Mouse (Mus musculus) embryo, embryonic 11 days (tissue): ENCODE data around the gene Csrnp3.

Experiments
- DNase-seq: peaks from one replicate; pipeline ENCODE4 v3.0.0-alpha.2; 2015

Csrnp3 gene

DNA sequence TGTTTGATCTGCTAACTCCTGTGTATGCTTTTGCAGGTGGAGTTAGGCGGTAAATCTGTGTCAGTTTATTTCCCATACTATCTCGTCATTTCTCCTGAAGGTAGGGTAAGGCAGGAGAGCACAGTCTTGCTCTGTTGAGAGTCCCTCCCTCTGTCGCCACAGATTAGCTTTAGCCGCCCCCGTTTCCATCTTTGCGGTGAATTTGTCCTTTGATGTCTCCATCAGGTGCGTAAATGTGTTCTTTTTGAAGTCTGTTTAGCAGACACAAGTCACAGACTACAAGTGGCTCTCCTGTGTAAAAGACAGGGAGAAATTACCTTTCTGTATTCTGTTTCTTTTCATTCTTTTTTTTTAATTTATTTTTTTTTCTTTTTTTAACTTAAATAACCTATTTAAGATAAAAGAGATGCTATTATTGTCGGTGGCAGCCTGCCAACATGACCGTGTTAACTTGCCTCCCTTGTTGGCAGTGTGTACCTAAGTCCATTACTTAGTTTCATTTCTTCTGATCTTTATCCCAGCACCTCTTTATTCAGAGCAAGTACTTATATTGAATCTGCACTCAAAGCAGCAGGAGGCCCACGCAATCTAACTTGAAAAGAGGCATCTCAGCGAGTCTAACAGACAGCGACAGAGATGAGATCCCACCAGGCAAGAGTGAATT is 25.5 kb downstream of the Csrnp3 start:
- no peak for DNase-seq

DNA sequence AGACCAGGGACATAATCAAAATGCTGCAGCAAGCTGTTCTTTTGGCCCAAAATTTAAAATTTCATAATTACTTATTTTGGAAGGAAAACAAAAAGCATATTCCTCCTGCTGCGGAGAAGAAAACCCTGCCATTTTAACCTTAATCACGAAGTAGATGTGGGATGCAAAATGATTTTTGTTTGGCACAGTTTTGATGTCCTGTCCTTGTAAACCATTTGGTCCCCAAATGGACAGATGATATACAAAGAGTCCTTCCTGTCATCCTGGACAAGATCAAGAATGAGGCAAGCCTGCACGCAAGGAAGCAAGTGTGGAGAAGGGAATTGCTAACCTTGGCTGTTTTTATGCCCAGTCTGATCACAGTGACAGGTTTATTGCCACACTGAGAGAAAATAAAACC is 46.0 kb downstream of the Csrnp3 start:
- DNase-seq: no peak

- no peak for DNase-seq
These were observed 47.7 kb downstream of the Csrnp3 start for GRCm38 (mm10) chr2:65893241-65893640.

- no peak for DNase-seq
These were observed 48.7 kb downstream of the Csrnp3 start for GRCm38 (mm10) chr2:65894299-65894698.

DNA sequence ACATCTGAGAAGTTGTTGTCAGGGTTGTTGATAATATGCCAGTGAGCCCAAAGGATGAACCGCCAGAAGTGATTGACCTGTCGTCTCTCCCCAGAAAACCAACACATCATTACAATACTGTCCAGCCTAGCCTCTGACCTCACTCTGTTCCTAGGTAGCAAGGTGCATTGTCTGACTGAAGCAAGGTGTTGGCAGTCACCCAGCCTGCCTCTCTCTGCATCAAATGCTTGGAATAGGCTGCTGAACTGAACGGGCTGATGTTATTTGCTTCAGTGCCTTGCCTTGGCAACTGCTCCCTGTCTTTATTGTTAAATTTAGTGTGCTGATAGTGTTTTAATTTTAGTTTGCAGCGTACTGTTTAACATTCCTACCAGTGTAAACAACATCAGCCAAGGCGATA is 51.0 kb downstream of the Csrnp3 start:
- DNase-seq: no peak

DNA sequence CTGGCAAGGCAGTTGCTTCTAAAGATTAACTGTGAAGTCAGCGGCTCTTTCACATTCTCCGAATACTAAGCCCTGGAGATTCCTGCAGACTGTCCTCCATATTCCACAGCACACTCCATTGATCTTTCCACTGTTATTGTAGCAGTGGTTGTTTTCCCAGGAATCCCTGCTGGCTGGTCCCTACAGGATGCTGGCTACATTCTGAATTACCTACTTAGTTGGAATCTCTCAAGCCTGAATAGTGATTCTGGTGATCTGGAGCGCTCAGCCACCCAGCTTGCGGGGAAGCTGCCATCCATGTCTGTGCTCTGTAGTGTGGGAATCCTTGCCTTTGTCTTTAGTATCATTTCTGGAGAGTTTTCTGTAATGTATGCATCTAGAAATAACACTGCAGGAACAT is 51.5 kb downstream of the Csrnp3 start:
- DNase-seq: no peak

- no peak for DNase-seq
These were observed 53.9 kb downstream of the Csrnp3 start for GRCm38 (mm10) chr2:65899478-65899877.

- no peak for DNase-seq
These were observed 63.0 kb downstream of the Csrnp3 start for GRCm38 (mm10) chr2:65908526-65908925.

DNA sequence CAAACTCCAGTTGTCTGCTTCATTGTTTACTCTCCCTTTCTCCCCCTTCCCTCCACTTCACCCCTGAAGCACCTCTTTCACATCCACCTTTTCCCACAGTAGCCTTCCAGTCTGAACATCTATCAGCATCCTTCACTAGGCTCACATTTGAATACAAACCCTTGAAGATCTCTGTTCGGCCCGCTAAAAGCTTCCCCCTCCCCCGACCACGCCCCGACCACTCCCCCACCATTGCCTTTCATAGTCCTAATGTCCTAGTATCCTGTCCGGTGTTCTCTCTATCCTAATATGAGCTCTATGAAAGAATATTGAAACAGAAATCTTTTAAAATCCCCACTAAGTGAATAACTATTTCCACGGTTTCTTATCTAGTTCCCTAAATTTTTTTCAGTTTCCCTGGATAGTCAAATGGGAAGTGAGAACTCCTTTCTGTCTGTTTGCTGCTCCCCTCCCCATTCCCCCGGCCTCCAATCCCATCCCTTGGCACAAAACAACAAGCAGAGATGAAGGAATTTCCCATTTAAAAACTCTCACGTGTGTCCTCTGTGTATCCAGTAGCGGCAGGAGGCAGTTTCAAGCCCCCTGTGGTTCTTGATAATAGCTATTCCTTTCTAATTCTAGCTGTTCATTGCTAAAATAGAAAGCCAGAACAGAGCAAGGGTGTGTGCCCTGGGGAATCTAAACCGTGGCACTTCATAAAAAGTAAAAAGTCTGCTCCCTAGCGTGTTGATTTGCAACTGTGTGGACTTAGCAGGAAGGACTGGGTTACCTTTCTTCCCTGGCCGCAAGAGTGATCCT is 64.4 kb downstream of the Csrnp3 start:
- no peak for DNase-seq

- DNase-seq: no peak
These were observed 70.4 kb downstream of the Csrnp3 start for GRCm38 (mm10) chr2:65915994-65916393.

- DNase-seq: peak; percentile 51
These were observed 75.3 kb downstream of the Csrnp3 start for GRCm38 (mm10) chr2:65920651-65921412.

DNA sequence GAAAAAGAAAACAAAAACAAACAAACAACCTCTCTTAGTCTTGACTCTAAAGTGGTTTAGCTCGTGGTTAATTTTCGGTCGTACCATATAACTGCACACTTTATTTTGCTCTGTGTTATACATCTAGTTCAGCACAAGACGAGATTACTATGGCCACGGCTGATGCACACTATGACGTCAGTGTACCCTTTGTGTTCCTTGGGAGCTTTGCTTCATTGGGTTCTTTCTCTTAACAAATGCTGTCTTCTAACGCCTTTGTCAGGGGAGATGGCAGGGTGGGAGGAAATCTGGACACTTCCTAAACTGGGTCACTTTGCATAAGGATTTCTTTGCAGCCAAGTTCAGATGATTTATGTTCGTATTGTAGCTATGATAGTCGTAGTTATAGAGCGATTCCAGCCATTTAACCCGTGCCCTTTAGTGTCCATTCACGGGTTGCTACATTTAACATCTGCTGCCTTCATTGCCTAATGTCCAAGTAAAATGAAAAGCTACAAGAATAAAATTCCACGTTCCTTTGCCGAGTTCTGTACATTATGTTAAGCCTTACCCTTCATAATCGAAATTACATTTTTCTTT is 79.9 kb downstream of the Csrnp3 start:
- DNase-seq: peak; percentile 42

- no peak for DNase-seq
These were observed 81.6 kb downstream of the Csrnp3 start for GRCm38 (mm10) chr2:65926935-65927708.

- no peak for DNase-seq
These were observed 83.7 kb downstream of the Csrnp3 start for GRCm38 (mm10) chr2:65929286-65929685.

DNA sequence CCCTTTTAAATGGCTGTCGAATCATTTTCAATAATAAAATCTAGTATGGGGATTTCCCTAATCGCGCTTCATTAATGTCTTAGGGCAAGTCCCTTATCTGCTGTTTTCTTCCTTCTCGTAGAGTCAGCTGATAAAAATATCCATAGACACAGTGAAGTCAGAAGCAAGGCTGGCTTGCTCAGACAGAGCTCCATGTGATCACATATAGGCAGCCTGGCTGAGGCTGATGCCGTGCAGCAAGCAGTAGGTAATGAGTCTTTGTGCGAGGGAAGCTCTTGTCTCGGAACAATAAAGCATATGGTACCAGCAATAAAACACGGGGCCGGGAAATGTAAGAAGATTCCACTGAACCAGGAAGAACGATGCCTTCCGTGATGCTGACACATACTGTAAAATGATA is 84.4 kb downstream of the Csrnp3 start:
- peak; percentile 72 for DNase-seq

DNA sequence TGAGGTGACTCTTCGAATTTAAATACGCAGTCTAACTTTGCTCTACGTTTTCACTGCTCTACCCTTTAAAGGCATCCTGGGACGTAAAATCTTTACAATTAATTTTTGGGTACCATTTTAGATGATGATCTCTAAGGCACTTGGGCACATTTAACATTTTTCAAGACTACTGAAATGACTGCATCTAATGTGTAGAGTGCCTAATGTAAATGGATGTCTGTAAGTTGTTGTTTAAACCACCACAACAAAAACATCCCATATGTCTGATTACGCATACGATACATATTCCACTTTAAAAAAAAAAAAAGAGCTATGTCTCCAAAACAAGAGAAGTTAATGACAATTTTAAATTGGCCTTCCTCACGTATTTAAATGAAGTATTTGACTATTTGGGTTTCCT is 85.7 kb downstream of the Csrnp3 start:
- DNase-seq: no peak

GRCm38 (mm10) chr2:65931841-65932311 is 86.3 kb downstream of the Csrnp3 start:
- peak; percentile 90 for DNase-seq

DNA sequence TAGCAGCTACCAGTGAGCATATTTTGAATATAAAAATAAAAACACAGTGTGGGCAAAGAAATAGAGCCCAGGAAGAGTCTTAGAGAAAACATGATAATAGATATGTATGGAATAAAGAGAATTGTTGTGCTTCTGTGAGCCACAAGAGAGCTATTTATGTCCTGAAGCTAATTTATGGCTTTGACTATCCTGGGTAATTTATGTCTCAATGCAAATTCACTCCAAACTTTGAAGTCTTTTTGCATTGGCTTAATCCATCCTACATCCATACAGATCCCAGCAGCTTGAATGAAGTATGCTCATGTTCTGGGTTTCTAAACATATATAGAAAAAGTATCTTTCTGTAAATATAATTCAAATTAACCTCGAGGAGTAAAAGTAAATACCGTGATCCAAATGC is 88.5 kb downstream of the Csrnp3 start:
- DNase-seq: peak; percentile 30

DNA sequence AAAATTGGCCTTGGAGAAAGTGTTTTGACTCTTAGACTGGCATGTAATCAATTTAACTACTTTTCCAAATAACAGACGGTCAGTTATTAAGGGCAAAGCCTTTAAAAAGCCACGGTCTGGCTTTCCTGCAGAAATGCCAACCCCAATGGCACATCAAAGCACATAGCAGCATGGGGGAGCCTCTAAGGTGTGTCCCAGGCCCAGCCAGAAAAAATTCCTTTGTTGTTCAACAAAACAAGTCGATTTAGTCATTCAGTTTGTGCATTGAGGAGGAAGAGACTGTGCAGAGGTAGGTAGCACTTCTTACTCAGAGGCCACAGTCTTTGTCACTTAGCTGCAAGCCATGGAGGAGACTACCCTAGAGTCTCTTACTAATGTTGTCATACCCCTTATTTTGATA is 93.3 kb downstream of the Csrnp3 start:
- DNase-seq: no peak

- DNase-seq: no peak
These were observed 94.8 kb downstream of the Csrnp3 start for GRCm38 (mm10) chr2:65940351-65940750.

- no peak for DNase-seq
These were observed 96.8 kb downstream of the Csrnp3 start for GRCm38 (mm10) chr2:65942346-65942745.

GRCm38 (mm10) chr2:65948808-65949207 is 103.2 kb downstream of the Csrnp3 start:
- no peak for DNase-seq
